Mouse (Mus musculus): Measurements from ENCODE around the gene Lsamp. TPM values are rescaled to one million over a fixed set of nuclear protein-coding genes. Genes with fewer than 3 reads are reported as not detected.

The Lsamp gene
- polyA plus RNA-seq, 1 experiment from 2014 or later, result 6.7 TPM

GRCm38 (mm10) chr16:42014937-42015336, 2030.8 kb downstream of the Lsamp start:
- Histone ChIP-seq H3K36me3 (no peaks in the 10 kb centered on the region), H3K9me3 (no peaks in the 10 kb centered on the region), H3K4me2 (no peak overlapping the region), H3K9ac (replicated peaks) (no peak overlapping the region), H3K27ac (no peak overlapping the region), H3K4me1 (replicated peaks) (no peaks in the 10 kb centered on the region), H3K27me3 (no peaks in the 10 kb centered on the region), H3K4me3 (replicated peaks) (no peak overlapping the region)
- 17% methylated on average over 5 of the region's 5 CpGs for WGBS
- no peak for ATAC-seq (ENCODE audit: insufficient number of reproducible peaks, insufficient read depth, low FRiP score, low TSS enrichment, low read depth)

- ATAC-seq (ENCODE audit: insufficient number of reproducible peaks, insufficient read depth, low FRiP score, low TSS enrichment, low read depth), result no peak
- Histone ChIP-seq H3K27me3 (no peaks in the 10 kb centered on the region), H3K4me1 (replicated peaks) (no peaks in the 10 kb centered on the region), H3K4me2 (no peak overlapping the region), H3K4me3 (replicated peaks) (no peak overlapping the region), H3K9ac (replicated peaks) (no peak overlapping the region), H3K27ac (no peak overlapping the region), H3K36me3 (no peaks in the 10 kb centered on the region), H3K9me3 (no peaks in the 10 kb centered on the region)
- 40% methylated on average over 3 of the region's 3 CpGs for WGBS
Measured at GRCm38 (mm10) chr16:42015443-42015842, 2031.3 kb downstream of the Lsamp start.

- no peaks in the 10 kb centered on the region for H3K36me3 ChIP-seq
- H3K4me3 ChIP-seq (replicated peaks), result no peak overlapping the region
- H3K4me2 ChIP-seq, result no peak overlapping the region
- WGBS, result 86% methylated on average over 9 of the region's 9 CpGs
- no peak overlapping the region for H3K9ac ChIP-seq (replicated peaks)
- no peak for ATAC-seq (ENCODE audit: insufficient number of reproducible peaks, insufficient read depth, low FRiP score, low TSS enrichment, low read depth)
- H3K9me3 ChIP-seq, result no peaks in the 10 kb centered on the region
- no peaks in the 10 kb centered on the region for H3K4me1 ChIP-seq (replicated peaks)
- H3K27ac ChIP-seq, result no peak overlapping the region
- no peaks in the 10 kb centered on the region for H3K27me3 ChIP-seq
Measured at GRCm38 (mm10) chr16:42016791-42017643, 2032.9 kb downstream of the Lsamp start.

- no peak overlapping the region for H3K4me2 ChIP-seq
- no peaks in the 10 kb centered on the region for H3K9me3 ChIP-seq
- no peak overlapping the region for H3K9ac ChIP-seq (replicated peaks)
- no peak overlapping the region for H3K4me3 ChIP-seq (replicated peaks)
- H3K4me1 ChIP-seq (replicated peaks), result no peaks in the 10 kb centered on the region
- ATAC-seq (ENCODE audit: insufficient number of reproducible peaks, insufficient read depth, low FRiP score, low TSS enrichment, low read depth), result no peak
- H3K27ac ChIP-seq, result no peak overlapping the region
- 56% methylated on average over 1 of the region's 1 CpGs for WGBS
- no peaks in the 10 kb centered on the region for H3K27me3 ChIP-seq
- H3K36me3 ChIP-seq, result no peaks in the 10 kb centered on the region
Measured at GRCm38 (mm10) chr16:42022566-42022965, 2038.4 kb downstream of the Lsamp start.

GRCm38 (mm10) chr16:42032030-42032429, 2047.9 kb downstream of the Lsamp start:
- 91% methylated on average over 2 of the region's 2 CpGs for WGBS
- H3K9ac ChIP-seq (replicated peaks), result no peak overlapping the region
- H3K4me1 ChIP-seq (replicated peaks), result no peaks in the 10 kb centered on the region
- H3K4me2 ChIP-seq, result no peak overlapping the region
- H3K36me3 ChIP-seq, result no peaks in the 10 kb centered on the region
- no peaks in the 10 kb centered on the region for H3K27me3 ChIP-seq
- no peak for ATAC-seq (ENCODE audit: insufficient number of reproducible peaks, insufficient read depth, low FRiP score, low TSS enrichment, low read depth)
- H3K4me3 ChIP-seq (replicated peaks), result no peak overlapping the region
- H3K27ac ChIP-seq, result no peak overlapping the region
- H3K9me3 ChIP-seq, result no peaks in the 10 kb centered on the region

- Histone ChIP-seq H3K9me3 (no peaks in the 10 kb centered on the region), H3K27me3 (no peaks in the 10 kb centered on the region), H3K36me3 (no peaks in the 10 kb centered on the region), H3K4me3 (replicated peaks) (no peak overlapping the region), H3K27ac (no peak overlapping the region), H3K4me2 (no peak overlapping the region), H3K9ac (replicated peaks) (no peak overlapping the region), H3K4me1 (replicated peaks) (no peaks in the 10 kb centered on the region)
- ATAC-seq (ENCODE audit: insufficient number of reproducible peaks, insufficient read depth, low FRiP score, low TSS enrichment, low read depth), result no peak
- WGBS, result 63% methylated on average over 2 of the region's 2 CpGs
Measured at GRCm38 (mm10) chr16:42033449-42033848, 2049.3 kb downstream of the Lsamp start.

- no peak for ATAC-seq (ENCODE audit: insufficient number of reproducible peaks, insufficient read depth, low FRiP score, low TSS enrichment, low read depth)
- no peaks in the 10 kb centered on the region for H3K9me3 ChIP-seq
- no peaks in the 10 kb centered on the region for H3K4me1 ChIP-seq (replicated peaks)
- H3K4me3 ChIP-seq (replicated peaks), result no peak overlapping the region
- no peak overlapping the region for H3K27ac ChIP-seq
- no peak overlapping the region for H3K9ac ChIP-seq (replicated peaks)
- H3K4me2 ChIP-seq, result no peak overlapping the region
- no peaks in the 10 kb centered on the region for H3K36me3 ChIP-seq
- no peaks in the 10 kb centered on the region for H3K27me3 ChIP-seq
Measured at GRCm38 (mm10) chr16:42048138-42048537, 2064.0 kb downstream of the Lsamp start.

- Histone ChIP-seq H3K9me3 (no peaks in the 10 kb centered on the region), H3K27me3 (no peaks in the 10 kb centered on the region)
Measured at GRCm38 (mm10) chr16:42059927-42060326, 2075.8 kb downstream of the Lsamp start.

GRCm38 (mm10) chr16:42074325-42074724, 2090.2 kb downstream of the Lsamp start:
- no peaks in the 10 kb centered on the region for H3K4me1 ChIP-seq (replicated peaks)
- no peaks in the 10 kb centered on the region for H3K9me3 ChIP-seq
- H3K36me3 ChIP-seq, result no peaks in the 10 kb centered on the region
- no peak for ATAC-seq (ENCODE audit: insufficient number of reproducible peaks, insufficient read depth, low FRiP score, low TSS enrichment, low read depth)
- no peak overlapping the region for H3K4me3 ChIP-seq (replicated peaks)
- 83% methylated on average over 3 of the region's 3 CpGs for WGBS
- no peak overlapping the region for H3K9ac ChIP-seq (replicated peaks)
- no peak overlapping the region for H3K27ac ChIP-seq
- no peak overlapping the region for H3K4me2 ChIP-seq
- H3K27me3 ChIP-seq, result no peaks in the 10 kb centered on the region

More at GRCm38 (mm10) chr16:42059927-42060326, 2075.8 kb downstream of the Lsamp start:
- H3K27ac ChIP-seq, result no peak overlapping the region
- H3K4me3 ChIP-seq (replicated peaks), result no peak overlapping the region
- H3K4me1 ChIP-seq (replicated peaks), result no peaks in the 10 kb centered on the region
- H3K9ac ChIP-seq (replicated peaks), result no peak overlapping the region
- no peak for ATAC-seq (ENCODE audit: insufficient number of reproducible peaks, insufficient read depth, low FRiP score, low TSS enrichment, low read depth)
- no peaks in the 10 kb centered on the region for H3K36me3 ChIP-seq
- WGBS, result 65% methylated on average over 3 of the region's 3 CpGs
- H3K4me2 ChIP-seq, result no peak overlapping the region

- H3K4me3 ChIP-seq (replicated peaks), result no peak overlapping the region
- ATAC-seq (ENCODE audit: insufficient number of reproducible peaks, insufficient read depth, low FRiP score, low TSS enrichment, low read depth), result no peak
Measured at GRCm38 (mm10) chr16:42079573-42079972, 2095.4 kb downstream of the Lsamp start.

GRCm38 (mm10) chr16:42081611-42082010, 2097.4 kb downstream of the Lsamp start:
- Histone ChIP-seq H3K4me2 (no peak overlapping the region), H3K27me3 (no peaks in the 10 kb centered on the region), H3K4me1 (replicated peaks) (no peaks in the 10 kb centered on the region; the same call in 1 of the 2 replicates), H3K27ac (no peak overlapping the region), H3K36me3 (no peaks in the 10 kb centered on the region), H3K4me3 (replicated peaks) (no peak overlapping the region), H3K9me3 (no peaks in the 10 kb centered on the region), H3K9ac (replicated peaks) (no peak overlapping the region)
- 51% methylated on average over 2 of the region's 2 CpGs for WGBS
- ATAC-seq (ENCODE audit: insufficient number of reproducible peaks, insufficient read depth, low FRiP score, low TSS enrichment, low read depth), result no peak

More at GRCm38 (mm10) chr16:42079573-42079972, 2095.4 kb downstream of the Lsamp start:
- no peak overlapping the region for H3K4me2 ChIP-seq
- no peaks in the 10 kb centered on the region; the same call in 1 of the 2 replicates for H3K4me1 ChIP-seq (replicated peaks)
- no peaks in the 10 kb centered on the region for H3K27me3 ChIP-seq
- 83% methylated on average over 4 of the region's 4 CpGs for WGBS
- H3K9ac ChIP-seq (replicated peaks), result no peak overlapping the region
- no peaks in the 10 kb centered on the region for H3K36me3 ChIP-seq
- no peaks in the 10 kb centered on the region for H3K9me3 ChIP-seq
- H3K27ac ChIP-seq, result no peak overlapping the region

GRCm38 (mm10) chr16:42097510-42097909, 2113.3 kb downstream of the Lsamp start:
- Histone ChIP-seq H3K9me3 (no peaks in the 10 kb centered on the region), H3K27ac (no peak overlapping the region), H3K4me1 (replicated peaks) (no peaks in the 10 kb centered on the region), H3K4me2 (no peak overlapping the region), H3K9ac (replicated peaks) (no peak overlapping the region), H3K27me3 (no peaks in the 10 kb centered on the region), H3K36me3 (no peaks in the 10 kb centered on the region), H3K4me3 (replicated peaks) (no peak overlapping the region)
- WGBS, result 91% methylated on average over 1 of the region's 1 CpGs
- no peak for ATAC-seq (ENCODE audit: insufficient number of reproducible peaks, insufficient read depth, low FRiP score, low TSS enrichment, low read depth)

All from limb, embryonic 12.5 days (tissue).